Mouse (Mus musculus): ENCODE data around the gene Gid4.

- TF ChIP-seq CTCF (IDR thresholded peaks at IDR 0.05; ENCODE audit: borderline replicate concordance, insufficient read depth, low read length), result no peak
- no peak for TF ChIP-seq POLR2A (IDR thresholded peaks at IDR 0.05; ENCODE audit: low read depth, low read length)
Observed at GRCm38 (mm10) chr11:60465943-60466380, 49.0 kb downstream of the Gid4 start.
